Mouse (Mus musculus) T-helper 1 cell (primary cell): ENCODE measurements around the gene Pmepa1.

ENCODE experiments used
- in situ Hi-C: fragments of 300-600 bp; cut with MboI, MseI; formaldehyde crosslinking; loops from one replicate; pipeline ENCODE4 v1.15.1; 2025; ENCODE audit warnings: high pct_unique_total_duplicates

Pmepa1 gene

GRCm38 (mm10) chr2:173226792-173227191, 49.5 kb downstream of the Pmepa1 start:
- in situ Hi-C loops = no loop called here

DNA sequence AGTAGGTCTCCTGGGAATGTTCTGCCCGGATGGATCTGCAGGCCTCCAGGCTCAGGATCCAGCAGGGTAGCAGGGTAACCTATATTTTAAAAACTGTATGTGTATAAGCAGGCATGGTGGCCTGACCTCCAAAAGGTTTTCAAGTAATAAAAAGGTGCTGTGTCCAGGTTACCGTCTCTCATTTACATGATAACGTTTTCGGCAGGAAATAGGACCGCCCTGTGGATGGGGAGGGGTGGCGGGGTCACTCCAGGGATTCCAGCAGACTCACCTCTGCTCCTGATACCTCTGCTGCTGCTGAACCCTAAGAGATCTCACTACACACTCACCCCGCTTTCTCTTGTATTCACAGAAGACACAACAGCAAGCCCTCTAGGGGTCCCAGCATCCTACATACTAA, 50.4 kb downstream of the Pmepa1 start:
- in situ Hi-C loops = no loop called here

DNA sequence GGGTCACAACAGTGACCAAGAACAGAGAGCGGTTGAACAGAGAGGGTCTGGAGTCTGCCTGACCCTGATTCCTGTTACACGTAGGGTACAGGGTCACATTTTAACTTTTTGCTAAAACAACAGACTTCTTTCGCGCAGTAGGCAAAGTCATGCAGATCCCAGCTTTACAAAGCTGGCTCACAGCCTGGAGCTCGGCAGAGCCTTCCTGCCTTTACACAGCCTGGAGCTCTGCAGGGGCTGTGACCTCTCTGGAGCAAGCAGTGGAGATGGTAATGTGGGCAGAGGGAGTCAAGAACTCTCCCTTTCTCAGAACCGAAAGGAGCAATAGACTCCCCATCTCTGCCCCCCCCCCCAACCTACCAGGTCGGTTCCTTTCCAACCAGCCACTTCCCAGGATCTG, 51.5 kb downstream of the Pmepa1 start:
- in situ Hi-C loops = no loop called here

- in situ Hi-C loops = no loop called here
Observed at GRCm38 (mm10) chr2:173224097-173224496, 52.2 kb downstream of the Pmepa1 start.

DNA sequence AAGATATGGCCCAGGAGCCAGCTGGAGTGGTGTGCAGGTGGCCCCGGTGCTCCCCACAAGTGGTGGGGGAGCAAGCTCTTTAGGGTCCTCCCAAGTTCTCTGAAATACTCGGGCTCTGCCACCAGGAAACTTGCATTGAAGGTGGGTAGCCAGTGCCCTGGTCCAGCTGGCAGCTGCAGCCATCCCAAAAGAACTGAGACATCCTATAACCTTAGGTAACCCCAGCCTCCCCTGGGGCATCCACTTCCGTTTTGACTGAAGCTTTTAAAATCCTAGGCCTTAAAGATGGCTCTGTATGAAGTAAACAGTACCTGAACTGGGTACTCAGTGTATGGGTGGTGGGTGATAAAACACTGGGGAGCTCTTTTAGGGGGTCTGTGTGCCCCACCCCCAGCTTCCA, 52.8 kb downstream of the Pmepa1 start:
- in situ Hi-C loops = no loop called here

DNA sequence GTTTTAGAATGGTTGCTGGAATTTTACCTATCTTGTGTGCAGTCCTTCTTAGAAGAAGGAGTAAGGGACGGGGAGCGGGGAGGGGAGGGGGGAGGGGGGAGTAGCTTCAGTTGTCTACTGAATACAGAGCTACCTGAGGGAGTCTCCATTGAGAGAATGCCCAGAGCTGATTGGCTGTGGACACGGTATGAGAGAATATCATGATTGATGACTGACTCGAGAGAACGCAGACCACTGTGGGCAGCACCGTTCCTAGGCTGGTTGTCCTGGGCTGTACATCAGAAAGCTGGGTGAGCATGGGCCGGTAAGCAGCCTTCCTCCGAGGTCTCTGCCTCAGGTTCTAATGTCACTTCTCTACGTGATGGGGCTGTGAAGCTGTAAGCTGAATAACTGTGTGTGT, 55.6 kb downstream of the Pmepa1 start:
- in situ Hi-C loops = no loop called here

- in situ Hi-C loops = loop anchor here (5.0 kb wide), 1 partner anchor 233 kb away; no protein-coding TSS in a partner anchor
Observed at GRCm38 (mm10) chr2:173219256-173219954, 56.9 kb downstream of the Pmepa1 start.

- in situ Hi-C loops = loop anchor here (5.0 kb wide), 1 partner anchor 234 kb away; no protein-coding TSS in a partner anchor
Observed at GRCm38 (mm10) chr2:173218416-173219141, 57.8 kb downstream of the Pmepa1 start, which contains the start of gene Zbp1. Gene Zbp1 (minus strand): TSS chr2:173218923.

- in situ Hi-C loops = loop anchor here (5.0 kb wide), 1 partner anchor 234 kb away; no protein-coding TSS in a partner anchor
Observed at GRCm38 (mm10) chr2:173217763-173218258, 58.5 kb downstream of the Pmepa1 start.

GRCm38 (mm10) chr2:173217246-173217645, 59.1 kb downstream of the Pmepa1 start:
- in situ Hi-C loops = loop anchor here (5.0 kb wide), 1 partner anchor 235 kb away; no protein-coding TSS in a partner anchor

GRCm38 (mm10) chr2:173216840-173217239, 59.5 kb downstream of the Pmepa1 start:
- in situ Hi-C loops = loop anchor here (5.0 kb wide), 1 partner anchor 235 kb away; no protein-coding TSS in a partner anchor

DNA sequence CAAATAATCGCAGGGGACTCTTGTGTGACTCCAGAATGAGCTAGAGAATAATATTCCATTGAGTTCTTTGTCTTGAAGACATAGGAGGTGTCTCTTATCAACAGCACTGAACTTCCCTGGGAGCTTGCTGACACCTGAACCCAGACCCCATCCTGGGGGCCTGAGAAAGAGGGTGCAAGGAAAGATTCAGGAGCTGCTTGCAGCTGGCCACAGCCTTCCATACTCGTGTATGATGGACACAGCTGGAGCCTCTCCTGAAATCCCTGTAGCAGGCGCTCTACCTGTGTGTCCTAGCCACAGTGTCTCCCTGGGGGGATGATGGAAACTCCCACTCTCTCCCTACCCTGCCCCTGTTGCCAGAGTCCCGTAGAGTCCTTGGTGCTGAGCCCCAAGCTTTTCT, 64.1 kb downstream of the Pmepa1 start:
- in situ Hi-C loops = no loop called here

DNA sequence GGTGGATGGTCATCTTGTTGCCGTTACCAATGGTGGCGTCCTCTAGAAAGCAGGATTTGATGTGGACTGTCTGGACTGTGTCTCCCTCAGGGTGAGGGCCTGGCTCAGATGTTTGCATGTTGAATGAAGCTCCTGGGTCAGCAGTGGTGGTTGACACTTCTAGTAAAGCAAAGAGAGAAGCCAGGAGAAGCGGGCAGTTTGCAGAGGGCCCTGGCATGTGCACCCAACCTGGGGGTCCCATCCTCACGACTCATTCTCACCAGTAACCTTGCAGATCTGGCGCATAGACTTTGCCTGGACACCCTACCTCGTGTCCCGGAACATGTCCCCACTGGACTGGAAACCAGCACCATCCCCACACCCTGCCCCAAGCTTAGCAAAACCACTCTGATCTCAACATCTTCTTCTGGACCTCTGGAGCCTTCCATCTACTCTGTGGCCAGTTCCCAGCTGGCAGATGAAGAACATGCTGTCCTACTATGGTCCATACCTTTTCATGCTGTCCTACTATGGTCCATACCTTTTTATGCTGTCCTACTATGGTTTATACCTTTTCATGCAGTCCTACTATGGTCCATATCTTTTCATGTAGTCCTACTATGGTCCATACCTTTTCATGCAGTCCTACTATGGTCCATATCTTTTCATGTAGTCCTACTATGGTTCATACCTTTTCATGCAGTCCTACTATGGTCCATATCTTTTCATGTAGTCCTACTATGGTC, 67.1 kb downstream of the Pmepa1 start:
- in situ Hi-C loops = no loop called here

- in situ Hi-C loops = no loop called here
Observed at GRCm38 (mm10) chr2:173207051-173207450, 69.3 kb downstream of the Pmepa1 start.

- in situ Hi-C loops = no loop called here
Observed at GRCm38 (mm10) chr2:173205563-173206099, 70.7 kb downstream of the Pmepa1 start.

DNA sequence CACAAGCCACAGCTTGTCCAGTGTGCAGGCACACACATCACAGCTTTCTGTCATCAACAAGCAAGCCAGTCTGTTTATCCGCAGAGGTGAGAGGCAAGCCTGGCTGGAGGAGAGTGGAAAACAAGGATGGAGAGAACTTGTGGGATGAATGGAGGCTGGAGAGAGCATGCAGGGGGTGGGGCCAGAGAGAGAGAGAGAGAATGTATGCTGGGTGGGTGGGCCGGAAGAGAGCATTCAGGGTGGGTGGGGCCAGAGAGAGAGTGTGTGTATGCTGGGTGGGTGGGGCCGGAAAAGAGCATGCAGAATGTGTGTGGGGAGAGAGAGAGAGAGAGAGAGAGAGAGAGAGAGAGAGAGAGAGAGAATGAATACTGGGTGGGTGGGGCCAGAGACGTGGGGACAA, 71.7 kb downstream of the Pmepa1 start:
- in situ Hi-C loops = no loop called here

GRCm38 (mm10) chr2:173203726-173204125, 72.6 kb downstream of the Pmepa1 start:
- in situ Hi-C loops = no loop called here

- in situ Hi-C loops = no loop called here
Observed at GRCm38 (mm10) chr2:173202924-173203689, 73.2 kb downstream of the Pmepa1 start.

GRCm38 (mm10) chr2:173194796-173195195, 81.5 kb downstream of the Pmepa1 start:
- in situ Hi-C loops = loop anchor here (10.0 kb wide), 1 partner anchor 910 kb away; no protein-coding TSS in a partner anchor

GRCm38 (mm10) chr2:173187182-173187855, 89.0 kb downstream of the Pmepa1 start:
- in situ Hi-C loops = no loop called here
